Mouse (Mus musculus): ENCODE results near the gene Mxra7. TPM values are rescaled to one million over a fixed set of nuclear protein-coding genes. Genes with fewer than 3 reads are reported as not detected.
"Not testable (repeated sequence)": the region's sequence is repeated elsewhere in the genome, so short reads cannot be mapped to it uniquely, and the experiment has no call there.

Gene Mxra7
- polyA plus RNA-seq, 1 experiment = 8.6 TPM

- 74% methylated on average over 17 of the region's 17 CpGs for WGBS
- H3K27ac ChIP-seq (ENCODE audit: control insufficient read depth, insufficient read depth, low read length) = no peak overlapping the region
- peak overlapping the region; percentile 43 for H3K4me3 ChIP-seq (ENCODE audit: control insufficient read depth, insufficient read depth, low read length)
These were observed 1.0 kb downstream of the Mxra7 start for GRCm38 (mm10) chr11:116826550-116827504.

GRCm38 (mm10) chr11:116825230-116825629 is 2.6 kb downstream of the Mxra7 start:
- H3K4me1 ChIP-seq (replicated peaks; ENCODE audit: control insufficient read depth, insufficient read depth, low read length) = peaks cover 29% of the 10 kb centered on the region
- 84% methylated on average over 4 of the region's 5 CpGs for WGBS
- no peak overlapping the region for H3K4me3 ChIP-seq (ENCODE audit: control insufficient read depth, insufficient read depth, low read length)
- H3K36me3 ChIP-seq (ENCODE audit: control insufficient read depth, insufficient read depth, low read length) = no peaks in the 10 kb centered on the region
- DNase-seq = no peak
- no peaks in the 10 kb centered on the region for H3K27me3 ChIP-seq (ENCODE audit: control insufficient read depth, insufficient read depth, low read length)
- no peak overlapping the region for H3K27ac ChIP-seq (ENCODE audit: control insufficient read depth, insufficient read depth, low read length)
- TF ChIP-seq CTCF (IDR thresholded peaks at IDR 0.05; ENCODE audit: borderline replicate concordance, control insufficient read depth, extremely low read depth, insufficient read depth, low read length, poor library complexity) = no peak
- no peak for TF ChIP-seq POLR2A (IDR thresholded peaks at IDR 0.05; ENCODE audit: control insufficient read depth, extremely low read depth, insufficient read depth, low read length, poor library complexity)

More at GRCm38 (mm10) chr11:116826550-116827504, 1.0 kb downstream of the Mxra7 start:
- Histone ChIP-seq H3K27me3 (ENCODE audit: control insufficient read depth, insufficient read depth, low read length) (no peaks in the 10 kb centered on the region), H3K4me1 (replicated peaks; ENCODE audit: control insufficient read depth, insufficient read depth, low read length) (peaks cover 22% of the 10 kb centered on the region), H3K36me3 (ENCODE audit: control insufficient read depth, insufficient read depth, low read length) (no peaks in the 10 kb centered on the region)
- no peak for DNase-seq
- TF ChIP-seq POLR2A (IDR thresholded peaks at IDR 0.05; ENCODE audit: control insufficient read depth, extremely low read depth, insufficient read depth, low read length, poor library complexity) (no peak), CTCF (IDR thresholded peaks at IDR 0.05; ENCODE audit: borderline replicate concordance, control insufficient read depth, extremely low read depth, insufficient read depth, low read length, poor library complexity) (no peak)

- DNase-seq; H3K36me3 ChIP-seq (ENCODE audit: control insufficient read depth, insufficient read depth, low read length); H3K4me3 ChIP-seq (ENCODE audit: control insufficient read depth, insufficient read depth, low read length); H3K27ac ChIP-seq (ENCODE audit: control insufficient read depth, insufficient read depth, low read length); H3K27me3 ChIP-seq (ENCODE audit: control insufficient read depth, insufficient read depth, low read length): not testable (repeated sequence)
- H3K4me1 ChIP-seq (replicated peaks; ENCODE audit: control insufficient read depth, insufficient read depth, low read length) = peaks cover 30% of the 10 kb centered on the region
- 98% methylated on average over 10 of the region's 10 CpGs for WGBS
These were observed 4.0 kb downstream of the Mxra7 start for GRCm38 (mm10) chr11:116823885-116824284.

- no peak for DNase-seq
- Histone ChIP-seq H3K27me3 (ENCODE audit: control insufficient read depth, insufficient read depth, low read length) (no peaks in the 10 kb centered on the region), H3K36me3 (ENCODE audit: control insufficient read depth, insufficient read depth, low read length) (no peaks in the 10 kb centered on the region), H3K4me3 (ENCODE audit: control insufficient read depth, insufficient read depth, low read length) (no peak overlapping the region), H3K27ac (ENCODE audit: control insufficient read depth, insufficient read depth, low read length) (no peak overlapping the region), H3K4me1 (replicated peaks; ENCODE audit: control insufficient read depth, insufficient read depth, low read length) (peaks cover 25% of the 10 kb centered on the region)
- no peak for TF ChIP-seq POLR2A (IDR thresholded peaks at IDR 0.05; ENCODE audit: control insufficient read depth, extremely low read depth, insufficient read depth, low read length, poor library complexity)
- no peak for TF ChIP-seq CTCF (IDR thresholded peaks at IDR 0.05; ENCODE audit: borderline replicate concordance, control insufficient read depth, extremely low read depth, insufficient read depth, low read length, poor library complexity)
- 99% methylated on average over 2 of the region's 2 CpGs for WGBS
These were observed 4.6 kb downstream of the Mxra7 start for GRCm38 (mm10) chr11:116823255-116823654.

GRCm38 (mm10) chr11:116822626-116823025 is 5.2 kb downstream of the Mxra7 start:
- H3K27me3 ChIP-seq (ENCODE audit: control insufficient read depth, insufficient read depth, low read length) = no peaks in the 10 kb centered on the region
- peaks cover 18% of the 10 kb centered on the region for H3K4me1 ChIP-seq (replicated peaks; ENCODE audit: control insufficient read depth, insufficient read depth, low read length)
- H3K27ac ChIP-seq (ENCODE audit: control insufficient read depth, insufficient read depth, low read length) = no peak overlapping the region
- H3K4me3 ChIP-seq (ENCODE audit: control insufficient read depth, insufficient read depth, low read length) = no peak overlapping the region
- WGBS = 98% methylated on average over 10 of the region's 10 CpGs
- H3K36me3 ChIP-seq (ENCODE audit: control insufficient read depth, insufficient read depth, low read length) = no peaks in the 10 kb centered on the region
- no peak for DNase-seq
- TF ChIP-seq POLR2A (IDR thresholded peaks at IDR 0.05; ENCODE audit: control insufficient read depth, extremely low read depth, insufficient read depth, low read length, poor library complexity) = no peak
- TF ChIP-seq CTCF (IDR thresholded peaks at IDR 0.05; ENCODE audit: borderline replicate concordance, control insufficient read depth, extremely low read depth, insufficient read depth, low read length, poor library complexity) = no peak

- Histone ChIP-seq H3K36me3 (ENCODE audit: control insufficient read depth, insufficient read depth, low read length) (no peaks in the 10 kb centered on the region), H3K27ac (ENCODE audit: control insufficient read depth, insufficient read depth, low read length) (no peak overlapping the region), H3K4me1 (replicated peaks; ENCODE audit: control insufficient read depth, insufficient read depth, low read length) (peaks cover 16% of the 10 kb centered on the region), H3K4me3 (ENCODE audit: control insufficient read depth, insufficient read depth, low read length) (no peak overlapping the region), H3K27me3 (ENCODE audit: control insufficient read depth, insufficient read depth, low read length) (no peaks in the 10 kb centered on the region)
- 94% methylated on average over 10 of the region's 10 CpGs for WGBS
- TF ChIP-seq CTCF (IDR thresholded peaks at IDR 0.05; ENCODE audit: borderline replicate concordance, control insufficient read depth, extremely low read depth, insufficient read depth, low read length, poor library complexity) (no peak), POLR2A (IDR thresholded peaks at IDR 0.05; ENCODE audit: control insufficient read depth, extremely low read depth, insufficient read depth, low read length, poor library complexity) (no peak)
- DNase-seq = no peak
These were observed 5.6 kb downstream of the Mxra7 start for GRCm38 (mm10) chr11:116822215-116822614.

All from thymus, adult 2 months (tissue).